Mouse (Mus musculus): Measurements from ENCODE around the gene Nectin4. TPM values are rescaled to one million over a fixed set of nuclear protein-coding genes. Genes with fewer than 3 reads are reported as not detected.

The Nectin4 gene
- polyA plus RNA-seq, 1 experiment: not detected

DNA sequence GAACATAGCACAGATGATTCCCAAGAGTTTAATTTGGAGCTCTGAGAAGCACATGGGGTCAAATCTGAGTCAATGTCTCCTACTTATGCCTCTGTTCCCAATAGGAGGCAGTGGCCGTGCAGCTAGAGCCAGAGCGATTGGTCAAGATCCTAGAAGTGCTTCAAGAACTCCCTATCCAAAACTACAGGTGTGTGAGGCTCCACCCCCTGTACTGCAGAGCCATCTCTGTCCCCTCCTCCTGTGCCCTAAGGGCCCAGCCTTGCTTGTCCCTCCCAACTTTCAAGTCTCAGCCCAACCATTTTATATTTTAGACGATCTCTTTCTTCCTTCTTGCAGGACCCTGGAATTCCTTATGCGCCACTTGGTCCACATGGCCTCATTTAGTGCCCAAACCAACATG, 31.9 kb downstream of the Nectin4 start:
- no peak overlapping the region for H3K4me3 ChIP-seq (replicated peaks)
- no peaks in the 10 kb centered on the region for H3K9me3 ChIP-seq (ENCODE audit: control insufficient read depth, low read length)
- no peaks in the 10 kb centered on the region for H3K36me3 ChIP-seq (ENCODE audit: control insufficient read depth)
- no peak for TF ChIP-seq GATA1 (IDR thresholded peaks at IDR 0.05; ENCODE audit: low read length)
- no peak for TF ChIP-seq TAL1 (IDR thresholded peaks at IDR 0.05; ENCODE audit: low read length)
- H3K4me1 ChIP-seq (ENCODE audit: control insufficient read depth): no peaks in the 10 kb centered on the region
- no peaks in the 10 kb centered on the region for H3K27me3 ChIP-seq (ENCODE audit: control insufficient read depth)

GRCm38 (mm10) chr1:171402991-171403390, 33.1 kb downstream of the Nectin4 start:
- Histone ChIP-seq H3K36me3 (ENCODE audit: control insufficient read depth) (no peaks in the 10 kb centered on the region), H3K27me3 (ENCODE audit: control insufficient read depth) (peaks cover 4% of the 10 kb centered on the region; the same call in 1 of the 2 replicates), H3K4me3 (replicated peaks) (no peak overlapping the region), H3K4me1 (ENCODE audit: control insufficient read depth) (no peaks in the 10 kb centered on the region), H3K9me3 (ENCODE audit: control insufficient read depth, low read length) (no peaks in the 10 kb centered on the region)
- TF ChIP-seq TAL1 (IDR thresholded peaks at IDR 0.05; ENCODE audit: low read length): no peak
- TF ChIP-seq GATA1 (IDR thresholded peaks at IDR 0.05; ENCODE audit: low read length): no peak

DNA sequence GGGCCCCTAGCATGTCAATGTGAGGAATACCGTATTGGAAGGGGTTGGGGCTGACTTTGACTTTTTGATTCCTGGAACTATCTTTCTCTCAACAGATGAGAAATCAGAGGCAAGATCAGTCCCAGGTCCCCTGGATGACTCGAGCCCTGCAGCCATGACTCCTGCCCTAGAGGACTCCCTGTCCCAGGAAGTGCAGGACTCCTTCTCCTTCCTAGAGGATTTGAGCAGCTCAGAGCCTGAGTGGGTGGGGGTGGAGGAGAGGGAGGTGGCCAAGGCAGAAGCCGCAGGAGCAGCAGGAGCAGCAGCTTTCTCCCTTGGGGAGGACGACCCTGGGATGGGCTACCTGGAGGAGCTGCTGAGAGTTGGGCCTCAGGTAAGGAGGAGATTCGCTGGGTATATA, 37.4 kb downstream of the Nectin4 start:
- TF ChIP-seq TAL1 (IDR thresholded peaks at IDR 0.05; ENCODE audit: low read length) (no peak), GATA1 (IDR thresholded peaks at IDR 0.05; ENCODE audit: low read length) (no peak)
- H3K36me3 ChIP-seq (ENCODE audit: control insufficient read depth): no peaks in the 10 kb centered on the region
- no peak overlapping the region for H3K4me3 ChIP-seq (replicated peaks)
- no peaks in the 10 kb centered on the region for H3K9me3 ChIP-seq (ENCODE audit: control insufficient read depth, low read length)
- H3K27me3 ChIP-seq (ENCODE audit: control insufficient read depth): peaks cover 17% of the 10 kb centered on the region
- H3K4me1 ChIP-seq (ENCODE audit: control insufficient read depth): peaks cover 11% of the 10 kb centered on the region

GRCm38 (mm10) chr1:171410231-171410630, 40.3 kb downstream of the Nectin4 start:
- no peaks in the 10 kb centered on the region for H3K9me3 ChIP-seq (ENCODE audit: control insufficient read depth, low read length)
- peaks cover 29% of the 10 kb centered on the region for H3K4me1 ChIP-seq (ENCODE audit: control insufficient read depth)
- H3K36me3 ChIP-seq (ENCODE audit: control insufficient read depth): peaks cover 2% of the 10 kb centered on the region
- peaks cover 17% of the 10 kb centered on the region for H3K27me3 ChIP-seq (ENCODE audit: control insufficient read depth)
- H3K4me3 ChIP-seq (replicated peaks): no peak overlapping the region
- TF ChIP-seq GATA1 (IDR thresholded peaks at IDR 0.05; ENCODE audit: low read length) (no peak), TAL1 (IDR thresholded peaks at IDR 0.05; ENCODE audit: low read length) (no peak)

DNA sequence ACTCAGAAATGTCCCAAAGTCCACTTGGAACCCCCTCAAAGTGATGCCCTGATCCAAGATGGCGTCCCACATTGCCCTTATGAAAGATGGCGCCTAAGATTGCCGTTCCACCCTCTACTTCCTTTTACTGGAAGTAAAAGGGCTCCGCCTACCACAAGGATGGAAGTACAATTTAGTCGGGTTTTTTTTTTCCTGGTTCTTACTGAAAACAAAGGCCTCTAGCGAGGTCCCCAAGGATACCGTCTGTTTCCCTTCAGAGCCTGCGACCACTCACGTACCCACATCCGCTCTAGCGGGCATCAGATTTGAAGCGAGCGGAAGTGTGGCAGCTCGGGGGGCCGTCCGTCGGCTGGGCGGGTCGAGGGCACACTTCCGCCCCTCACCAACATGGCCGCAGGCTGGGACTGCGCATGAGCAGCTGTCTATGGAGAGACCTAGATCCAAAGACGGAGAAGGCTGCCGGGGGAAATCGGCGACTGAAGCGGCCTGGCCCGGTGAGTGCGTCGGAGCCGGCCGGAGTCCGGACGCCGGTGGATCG, 41.1 kb downstream of the Nectin4 start, which contains the start of gene Usf1:
TSS of gene Usf1 (plus strand) at position 367 of the 538 bp plus-strand sequence.
- peak within 1 kb of the TSS; percentile 94 for H3K4me3 ChIP-seq (replicated peaks)
- H3K4me1 ChIP-seq (ENCODE audit: control insufficient read depth): peaks cover 31% of the 10 kb centered on the region
- no peaks in the 10 kb centered on the region for H3K9me3 ChIP-seq (ENCODE audit: control insufficient read depth, low read length)
- H3K36me3 ChIP-seq (ENCODE audit: control insufficient read depth): peaks cover 10% of the 10 kb centered on the region
- no peak; the same call in 1 of the 2 replicates for TF ChIP-seq GATA1 (IDR thresholded peaks at IDR 0.05; ENCODE audit: low read length)
- TF ChIP-seq TAL1 (IDR thresholded peaks at IDR 0.05; ENCODE audit: low read length): no peak
- H3K27me3 ChIP-seq (ENCODE audit: control insufficient read depth): peaks cover 17% of the 10 kb centered on the region

DNA sequence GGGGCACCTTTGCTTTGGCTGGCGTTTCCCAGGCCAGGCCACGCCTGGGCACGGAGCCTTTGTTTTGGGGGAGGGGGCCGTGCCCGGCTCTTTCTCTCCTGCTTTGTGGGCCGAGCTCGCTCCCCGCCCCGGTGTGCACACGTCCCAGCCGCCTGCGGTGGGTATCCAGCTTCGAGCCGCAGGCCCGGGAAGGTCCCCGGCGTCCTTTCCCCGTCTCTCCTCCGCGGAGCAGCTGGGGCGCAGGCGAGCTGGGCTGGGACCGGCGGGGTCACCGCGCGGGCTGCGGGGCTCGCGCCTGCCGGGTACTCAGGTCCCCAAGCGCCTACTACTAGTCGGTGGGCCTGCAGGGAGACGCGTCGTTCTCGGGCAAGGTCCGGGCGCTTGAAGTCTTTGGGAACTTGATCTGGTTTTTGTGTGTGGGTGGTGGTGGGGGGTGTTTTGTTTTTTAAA, 41.6 kb downstream of the Nectin4 start:
- H3K4me1 ChIP-seq (ENCODE audit: control insufficient read depth): peaks cover 34% of the 10 kb centered on the region
- peaks cover 17% of the 10 kb centered on the region for H3K27me3 ChIP-seq (ENCODE audit: control insufficient read depth)
- TF ChIP-seq TAL1 (IDR thresholded peaks at IDR 0.05; ENCODE audit: low read length) (no peak), GATA1 (IDR thresholded peaks at IDR 0.05; ENCODE audit: low read length) (no peak)
- H3K36me3 ChIP-seq (ENCODE audit: control insufficient read depth): peaks cover 14% of the 10 kb centered on the region
- no peaks in the 10 kb centered on the region for H3K9me3 ChIP-seq (ENCODE audit: control insufficient read depth, low read length)
- H3K4me3 ChIP-seq (replicated peaks): peak overlapping the region; percentile 94

DNA sequence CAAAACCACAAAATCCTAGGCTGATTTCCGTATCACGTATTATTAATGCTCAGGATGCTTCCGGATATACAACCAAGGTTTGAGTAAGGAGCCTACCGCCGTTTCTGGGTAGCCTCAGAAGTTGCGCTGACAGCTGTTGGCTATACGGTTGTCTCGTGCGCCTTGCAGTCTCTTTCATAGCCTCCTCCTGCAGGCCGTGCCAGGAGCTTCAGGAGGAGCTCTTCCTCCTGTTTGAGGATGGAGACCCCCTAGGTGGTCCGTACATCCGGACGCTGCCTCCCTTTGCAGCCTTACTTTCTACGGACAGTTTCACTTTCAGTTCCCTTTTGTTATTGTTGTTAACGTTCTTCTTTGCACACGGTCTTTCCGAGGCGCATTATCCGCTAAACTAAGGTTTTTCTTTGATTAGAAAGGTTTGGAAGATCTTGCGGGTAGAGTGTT, 42.1 kb downstream of the Nectin4 start:
- Histone ChIP-seq H3K27me3 (ENCODE audit: control insufficient read depth) (peaks cover 17% of the 10 kb centered on the region), H3K9me3 (ENCODE audit: control insufficient read depth, low read length) (no peaks in the 10 kb centered on the region), H3K4me1 (ENCODE audit: control insufficient read depth) (peaks cover 34% of the 10 kb centered on the region), H3K36me3 (ENCODE audit: control insufficient read depth) (peaks cover 19% of the 10 kb centered on the region), H3K4me3 (replicated peaks) (peak overlapping the region; percentile 94)
- TF ChIP-seq GATA1 (IDR thresholded peaks at IDR 0.05; ENCODE audit: low read length): no peak
- no peak for TF ChIP-seq TAL1 (IDR thresholded peaks at IDR 0.05; ENCODE audit: low read length)

DNA sequence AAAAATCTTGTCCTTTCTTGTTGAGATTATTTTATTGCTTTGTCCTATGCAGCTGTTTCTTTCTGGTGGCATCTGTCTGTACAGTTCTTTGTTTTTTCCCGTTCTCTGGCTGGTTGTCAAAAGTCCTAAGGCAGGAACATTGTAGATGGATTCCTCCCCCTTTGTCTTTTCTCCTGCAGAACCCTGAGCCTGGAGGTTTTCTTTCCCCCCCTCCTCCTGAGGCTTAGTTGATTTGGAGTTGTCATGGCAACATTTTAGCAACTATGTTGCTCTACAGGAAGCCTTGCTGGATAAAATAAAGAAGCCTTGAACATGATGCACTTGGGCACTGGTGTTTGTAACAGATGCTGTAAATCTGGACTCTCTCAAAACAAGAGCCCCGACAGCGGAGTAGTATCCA, 42.5 kb downstream of the Nectin4 start:
- peaks cover 23% of the 10 kb centered on the region for H3K36me3 ChIP-seq (ENCODE audit: control insufficient read depth)
- H3K27me3 ChIP-seq (ENCODE audit: control insufficient read depth): peaks cover 17% of the 10 kb centered on the region
- no peaks in the 10 kb centered on the region for H3K9me3 ChIP-seq (ENCODE audit: control insufficient read depth, low read length)
- peaks cover 34% of the 10 kb centered on the region for H3K4me1 ChIP-seq (ENCODE audit: control insufficient read depth)
- H3K4me3 ChIP-seq (replicated peaks): peak overlapping the region; percentile 94
- TF ChIP-seq TAL1 (IDR thresholded peaks at IDR 0.05; ENCODE audit: low read length): no peak
- no peak for TF ChIP-seq GATA1 (IDR thresholded peaks at IDR 0.05; ENCODE audit: low read length)

- TF ChIP-seq TAL1 (IDR thresholded peaks at IDR 0.05; ENCODE audit: low read length): no peak
- no peak for TF ChIP-seq GATA1 (IDR thresholded peaks at IDR 0.05; ENCODE audit: low read length)
- Histone ChIP-seq H3K27me3 (ENCODE audit: control insufficient read depth) (peaks cover 10% of the 10 kb centered on the region), H3K36me3 (ENCODE audit: control insufficient read depth) (peaks cover 33% of the 10 kb centered on the region), H3K4me1 (ENCODE audit: control insufficient read depth) (peaks cover 34% of the 10 kb centered on the region), H3K9me3 (ENCODE audit: control insufficient read depth, low read length) (no peaks in the 10 kb centered on the region), H3K4me3 (replicated peaks) (no peak overlapping the region)
Observed at GRCm38 (mm10) chr1:171413608-171414007, 43.7 kb downstream of the Nectin4 start.

Measured in erythroblast, embryonic 14.5 days (primary cell).